Mouse (Mus musculus) heart, postnatal 36 days (tissue): Measurements from ENCODE around the gene Cebpb. TPM values are rescaled to one million over a fixed set of nuclear protein-coding genes. Genes with fewer than 3 reads are reported as not detected.
A peak's percentile ranks its signal among the peaks of the same experiment; 100 is the strongest.

ENCODE experiments used
- DNase-seq, 2 experiments: peaks; one replicate each; pipeline ENCODE4 v3.0.0; 2021 to 2022
- intact Hi-C: fragments of 180-260 bp; cut with DNase I; formaldehyde crosslinking; loops from one replicate; pipeline ENCODE4 v1.15.1; 2025
- microRNA-seq, 2 experiments: library from miRNA; unstranded; fragments of <30 nt; microRNA quantifications; one replicate each; pipeline ENCODE4 v1.2.0; 2021; ENCODE audit warnings: borderline number of aligned reads in 2 of 2
- total RNA-seq, 2 experiments: library from RNA; stranded (reverse); gene quantifications; 2 replicates each; pipeline ENCODE4 v1.2.3; 2021

The Cebpb gene
- total RNA-seq, 2 experiments from 2014 or later, result 93.7 to 108 TPM

DNA sequence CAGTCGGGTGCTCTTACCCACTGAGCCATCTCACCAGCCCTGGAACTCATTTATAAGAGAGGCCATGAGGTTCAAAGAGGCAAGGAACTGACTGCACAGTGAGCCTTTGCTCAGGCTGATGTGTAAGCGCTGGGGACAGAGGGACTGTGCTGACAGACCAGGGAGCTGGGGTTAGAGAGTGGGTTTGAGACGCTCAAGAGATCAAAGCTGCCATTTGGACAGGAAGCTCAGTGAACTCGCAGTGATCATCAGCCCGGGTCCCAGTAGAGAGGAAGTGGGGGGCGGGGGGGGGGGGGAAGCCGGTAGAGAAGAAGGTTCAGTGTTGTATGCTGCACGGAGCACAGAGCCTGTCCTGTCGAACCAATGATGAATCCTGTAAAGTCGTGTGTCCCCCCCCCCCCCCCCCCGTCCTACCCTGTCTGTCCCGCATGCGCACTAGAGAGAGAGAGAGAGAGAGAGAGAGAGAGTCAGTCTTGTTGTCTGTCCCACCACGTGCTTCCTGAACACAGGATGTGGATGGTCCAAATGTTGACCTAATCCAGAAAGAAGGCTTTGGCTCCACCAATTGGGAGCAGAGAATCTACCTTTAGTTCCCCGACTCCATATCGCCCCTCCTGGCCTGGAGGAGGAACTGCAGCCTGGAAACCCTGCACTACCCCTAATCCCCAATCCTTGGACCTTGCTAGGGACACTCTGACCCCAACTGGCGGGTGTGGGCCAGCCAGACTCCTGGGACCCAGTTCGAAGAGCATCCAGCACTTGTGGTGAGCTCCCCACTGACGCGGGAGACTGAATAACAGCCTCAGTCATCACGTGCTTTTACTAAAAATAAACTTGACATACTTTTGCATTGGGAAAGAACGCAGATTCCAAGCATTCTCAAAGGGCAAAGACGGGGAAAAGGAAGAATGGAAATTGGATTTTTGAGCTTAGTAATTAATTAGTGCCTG is 24.4 kb downstream of the Cebpb start:
- intact Hi-C loops, result no loop called here
- DNase-seq, result peak; percentile 37 to 51

GRCm38 (mm10) chr2:167714298-167714697 is 25.6 kb downstream of the Cebpb start:
- DNase-seq, result no peak
- intact Hi-C loops, result no loop called here

DNA sequence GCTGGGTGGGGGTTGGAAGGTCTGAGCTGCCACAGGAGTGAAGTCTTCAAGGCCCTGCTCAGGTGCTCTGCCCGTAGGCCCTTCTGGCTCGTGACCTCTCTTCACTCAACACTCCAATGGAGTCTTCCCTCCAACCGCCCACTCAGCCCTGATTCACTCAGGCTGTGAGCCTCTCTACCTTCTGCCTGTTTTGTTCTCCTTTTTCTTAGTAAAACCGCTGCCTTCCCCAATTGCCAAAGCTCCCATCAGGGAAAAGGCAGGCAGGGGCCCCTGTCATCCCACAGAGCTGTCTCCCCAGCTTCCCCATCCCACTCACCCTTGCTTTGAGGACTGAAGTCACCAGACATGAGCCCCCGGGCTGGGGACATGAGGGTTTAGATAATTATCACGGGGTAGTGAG is 26.3 kb downstream of the Cebpb start:
- DNase-seq, result no peak
- intact Hi-C loops, result no loop called here

DNA sequence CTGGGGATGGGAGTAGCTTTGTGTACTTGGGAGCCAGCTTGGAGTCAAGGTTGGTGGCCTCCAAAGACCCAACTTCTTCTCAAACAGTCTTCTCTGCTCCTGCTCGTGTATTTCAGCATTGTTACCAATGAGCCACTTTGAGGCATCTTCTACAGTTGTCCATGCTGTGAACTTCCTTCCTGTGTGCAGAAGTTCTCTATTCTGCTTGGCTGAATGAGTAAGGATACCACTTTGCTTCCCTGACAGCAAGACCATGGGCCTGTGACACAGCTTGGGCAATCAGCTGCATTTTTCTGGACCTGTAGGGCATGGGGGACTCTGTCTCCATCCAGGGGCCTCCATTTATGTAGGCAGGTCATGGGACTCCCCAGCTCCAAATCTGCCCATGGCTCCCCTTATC is 28.5 kb downstream of the Cebpb start:
- intact Hi-C loops, result no loop called here
- no peak for DNase-seq

GRCm38 (mm10) chr2:167719520-167719919 is 30.8 kb downstream of the Cebpb start:
- DNase-seq, result no peak
- intact Hi-C loops, result no loop called here

DNA sequence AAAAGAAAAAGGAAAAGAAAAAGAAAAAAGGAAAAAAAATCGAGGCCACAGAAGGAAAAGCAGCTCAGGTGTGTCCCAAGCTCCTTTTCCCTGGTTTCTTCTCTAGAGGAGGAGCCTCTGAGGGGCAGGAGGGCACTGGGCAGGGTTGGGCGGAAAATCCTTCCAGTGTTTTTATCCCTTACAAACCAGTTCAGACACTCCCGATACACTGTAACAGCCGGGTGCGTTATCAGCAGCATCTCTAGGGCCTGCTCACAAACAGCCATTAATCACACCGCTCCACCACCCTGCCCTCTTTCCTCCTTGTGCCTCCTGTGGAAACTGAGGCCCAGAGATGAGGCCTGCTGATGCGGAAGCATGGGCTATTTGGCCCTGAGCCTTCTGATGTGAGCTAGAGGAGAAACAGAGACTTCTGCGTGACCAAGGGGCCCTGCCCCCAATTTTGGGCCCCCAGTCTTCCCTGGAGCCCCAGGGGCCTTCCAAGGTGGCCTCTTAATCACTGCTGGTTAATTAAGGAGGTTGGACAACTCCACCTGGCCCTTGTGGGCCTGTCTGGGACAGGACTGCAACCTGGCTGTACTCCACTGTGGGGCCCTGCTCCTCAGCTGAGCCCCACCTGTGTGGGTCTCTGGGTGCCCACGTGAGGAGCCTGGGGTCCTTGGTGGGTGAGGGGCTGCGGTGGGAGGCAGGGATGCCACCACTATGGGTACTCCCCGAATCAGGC is 32.6 kb downstream of the Cebpb start:
- intact Hi-C loops, result no loop called here

DNA sequence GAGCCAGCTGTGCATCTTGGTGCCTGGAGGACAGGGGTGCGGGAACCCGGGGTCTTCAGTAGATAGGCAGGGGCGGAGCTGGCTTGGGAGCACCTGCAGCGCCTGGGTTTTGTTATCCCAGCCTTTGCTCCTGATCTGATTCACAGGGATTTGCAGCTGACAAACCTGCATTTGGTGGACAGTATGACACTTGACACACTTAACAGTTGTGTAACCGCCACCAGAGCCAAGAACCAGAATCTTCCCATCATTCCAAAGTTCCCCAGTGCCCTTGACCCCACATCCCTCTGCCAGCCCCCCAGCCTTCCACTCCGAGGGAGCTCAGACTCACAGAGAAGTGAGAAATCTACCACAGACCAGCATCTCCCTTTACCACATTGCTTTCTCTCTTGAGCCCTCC is 33.8 kb downstream of the Cebpb start:
- intact Hi-C loops, result no loop called here
- DNase-seq, result no peak

More for the DNA sequence above, 32.6 kb downstream of the Cebpb start:
- DNase-seq, result no peak

- intact Hi-C loops, result no loop called here
- DNase-seq, result no peak
These were observed 35.0 kb downstream of the Cebpb start for GRCm38 (mm10) chr2:167723589-167724206.

GRCm38 (mm10) chr2:167725879-167726278 is 37.2 kb downstream of the Cebpb start:
- DNase-seq, result no peak
- intact Hi-C loops, result no loop called here

DNA sequence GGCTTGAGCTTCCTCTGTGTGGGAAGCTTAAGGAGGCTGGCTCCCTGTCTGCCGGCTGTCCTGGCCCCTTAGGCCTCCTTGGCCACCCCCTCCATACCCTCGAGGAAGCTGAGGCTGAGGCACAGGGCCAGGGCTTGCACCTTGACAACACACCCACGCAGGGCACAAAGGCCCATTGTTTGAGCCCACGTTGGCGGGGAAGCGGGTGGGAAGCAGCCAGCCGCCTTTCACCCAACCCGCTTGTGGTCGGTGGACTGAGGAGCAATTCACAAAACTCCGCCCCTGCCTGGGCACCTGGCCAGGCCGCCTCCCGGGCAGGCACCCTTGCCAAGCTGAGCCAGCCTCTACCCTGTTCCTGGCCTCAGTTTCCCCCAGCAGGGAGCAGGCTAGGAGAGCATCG is 38.4 kb downstream of the Cebpb start:
- no peak for DNase-seq
- intact Hi-C loops, result no loop called here

DNA sequence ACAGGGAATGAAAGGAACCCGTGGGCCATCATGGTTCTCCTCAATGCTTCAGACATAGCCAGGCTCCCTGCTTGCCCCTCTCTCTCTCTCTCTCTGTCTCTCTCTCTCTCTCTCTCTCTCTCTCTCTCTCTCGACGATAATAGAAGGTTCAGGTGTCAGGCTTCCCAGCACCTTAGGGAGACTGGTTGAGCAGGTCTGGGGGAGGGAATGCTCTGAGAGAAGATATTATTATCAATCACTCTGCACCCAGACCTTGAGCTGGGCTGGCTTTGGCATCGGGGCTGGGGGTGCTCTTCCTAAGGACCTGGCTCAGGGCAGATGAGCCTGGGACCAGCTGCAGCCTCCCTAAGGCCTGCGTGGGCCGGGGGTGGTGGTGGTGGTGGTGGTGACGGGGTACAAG is 41.3 kb downstream of the Cebpb start:
- DNase-seq, result no peak
- intact Hi-C loops, result no loop called here

DNA sequence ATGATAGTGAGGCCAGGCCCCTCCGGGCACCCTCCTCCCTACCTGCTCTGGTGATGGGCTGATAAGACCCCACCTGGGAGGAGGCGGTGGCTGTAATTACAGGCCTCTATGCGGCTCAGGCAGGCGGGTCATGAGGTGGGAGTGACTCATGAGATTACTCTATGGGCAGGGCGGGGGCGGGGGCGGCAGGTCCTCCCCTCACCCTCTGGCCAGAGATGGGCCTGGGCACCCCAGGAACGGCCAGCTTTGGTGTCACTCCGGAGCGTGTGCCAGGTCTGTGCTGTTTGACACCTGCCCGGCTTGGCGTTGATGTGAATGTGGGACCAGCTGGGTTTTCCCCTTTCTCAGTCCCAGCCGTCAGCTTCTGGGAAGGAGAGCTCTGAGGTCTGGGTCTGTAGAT is 42.4 kb downstream of the Cebpb start:
- intact Hi-C loops, result no loop called here
- no peak for DNase-seq

DNA sequence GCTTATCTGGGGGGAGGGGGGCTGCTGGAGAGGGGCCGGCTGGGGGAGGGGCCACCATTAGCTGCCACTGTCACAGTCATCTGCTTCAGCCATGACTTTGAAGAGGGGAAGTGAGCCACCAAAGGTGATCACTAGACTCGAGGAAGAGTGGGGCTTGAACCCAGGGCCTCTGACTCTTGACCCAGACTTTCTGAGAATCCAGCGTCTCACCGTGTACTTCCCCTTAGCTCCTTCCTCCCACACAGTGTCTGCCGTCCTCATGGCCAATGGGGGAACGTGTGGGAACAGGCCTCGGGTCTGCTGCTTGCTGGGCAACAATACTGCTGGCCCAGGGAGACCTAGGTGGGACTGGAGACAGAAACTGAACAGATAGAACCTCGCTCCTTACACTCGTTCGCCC is 46.1 kb downstream of the Cebpb start:
- DNase-seq, result no peak
- intact Hi-C loops, result no loop called here

GRCm38 (mm10) chr2:167739030-167739429 is 50.3 kb downstream of the Cebpb start:
- DNase-seq, result no peak
- intact Hi-C loops, result no loop called here

Small RNA genes lying within 50 kb of the gene (microRNA-seq; reads per million reads assigned to microRNA genes)
- gene Gm22355, result 0 reads per million in 2 experiments

Other genes starting within 250 kb of the Cebpb start
- 10 to 100 TPM; 68.2 to 70.1 TPM for gene Rnf114, start 196.3 kb upstream of the Cebpb start, total RNA-seq
- 10 to 100 TPM; 13.6 to 14.6 TPM for gene Spata2, start 196.0 kb upstream of the Cebpb start, total RNA-seq
- 1 to 10 TPM; 1.5 to 2.0 TPM for gene Snai1, start 150.7 kb upstream of the Cebpb start, total RNA-seq
- gene Ube2v1, start 56.8 kb upstream of the Cebpb start, total RNA-seq, result 100 to 1,000 TPM; 111 to 114 TPM
- gene Gm20431, start 27.4 kb upstream of the Cebpb start, total RNA-seq, result 10 to 100 TPM; 14.0 to 20.7 TPM
- 10 to 100 TPM; 26.6 to 29.9 TPM for gene Tmem189, start 907 bp downstream of the Cebpb start, total RNA-seq
- 10 to 100 TPM; 19.5 to 22.3 TPM for gene Ptpn1, start 243.1 kb downstream of the Cebpb start, total RNA-seq